Mouse (Mus musculus) G1E (cell line): Measurements from ENCODE around the gene Thoc2. TPM values are rescaled to one million over a fixed set of nuclear protein-coding genes. Genes with fewer than 3 reads are reported as not detected.

Source experiments
- ATAC-seq: 2 replicates; pipeline ENCODE4 v1.8.0; 2016; ENCODE audit warnings: mild to moderate bottlenecking; ENCODE audit not compliant: insufficient number of reproducible peaks, poor library complexity, low FRiP score, severe bottlenecking; ENCODE audit errors: extremely low read depth
- DNase-seq: peaks from one replicate; pipeline ENCODE4 v3.0.0; 2012; ENCODE audit warnings: low spot score
- H3K27me3 ChIP-seq: 2 replicates; pipeline ENCODE4 v1.6.1; 2012; ENCODE audit warnings: mild to moderate bottlenecking, low read length, inconsistent platforms; ENCODE audit not compliant: insufficient read depth
- H3K36me3 ChIP-seq: replicated peaks from 2 replicates; pipeline ENCODE3; 2012; ENCODE audit warnings: mild to moderate bottlenecking, inconsistent platforms
- H3K4me1 ChIP-seq: 2 replicates; pipeline ENCODE4 v1.6.1; 2012; ENCODE audit warnings: low read depth, low read length, inconsistent platforms, mixed read lengths; ENCODE audit not compliant: insufficient read depth
- H3K4me3 ChIP-seq: 2 replicates; pipeline ENCODE4 v1.5.1; 2012; ENCODE audit warnings: low read depth, mild to moderate bottlenecking, inconsistent platforms, low read length, moderate library complexity, mixed read lengths
- H3K9me3 ChIP-seq: replicated peaks from 2 replicates; pipeline ENCODE4 v1.6.1; 2012; ENCODE audit warnings: inconsistent platforms
- CTCF ChIP-seq: IDR thresholded peaks from 2 replicates; pipeline ENCODE4 v1.5.1; 2012; ENCODE audit warnings: low read depth, low read length, inconsistent platforms, mixed read lengths
- GATA1 ChIP-seq: IDR thresholded peaks from 2 replicates; pipeline ENCODE4 v1.6.1; 2012; ENCODE audit warnings: borderline replicate concordance, low read length, inconsistent platforms, mixed read lengths
- GATA2 ChIP-seq: IDR thresholded peaks from 2 replicates; pipeline ENCODE4 v1.6.1; 2012; ENCODE audit warnings: low read depth, low read length, inconsistent platforms, borderline replicate concordance
- POLR2AphosphoS5 ChIP-seq: IDR thresholded peaks from 2 replicates; pipeline ENCODE4 v1.6.1; 2012; ENCODE audit warnings: low read depth, low read length, inconsistent platforms; ENCODE audit not compliant: insufficient replicate concordance
- TAL1 ChIP-seq: conservative IDR thresholded peaks from 2 replicates; pipeline ENCODE4 v1.6.1; 2012; ENCODE audit warnings: low read depth, low read length, inconsistent platforms, mixed read lengths
- polyA plus RNA-seq: library from polyadenylated mRNA; stranded (reverse); fragments of >175 nt; gene quantifications from 2 replicates; pipeline ENCODE4 v1.2.3, GENCODE M21; 2012
- total RNA-seq, 2 experiments: library from RNA; stranded (forward) in 1 of 2; stranded (reverse) in 1 of 2; fragments of 200-1000 nt in 1 of 2; fragments of >200 nt in 1 of 2; fragmentation: Nextera tagmentation in 1 of 2; gene quantifications; 2 replicates each; pipeline ENCODE4 v1.2.3; 2014 to 2017

Thoc2 gene
- total and polyA plus RNA-seq, 3 experiments: 9.3 to 255 (median 136) TPM

DNA sequence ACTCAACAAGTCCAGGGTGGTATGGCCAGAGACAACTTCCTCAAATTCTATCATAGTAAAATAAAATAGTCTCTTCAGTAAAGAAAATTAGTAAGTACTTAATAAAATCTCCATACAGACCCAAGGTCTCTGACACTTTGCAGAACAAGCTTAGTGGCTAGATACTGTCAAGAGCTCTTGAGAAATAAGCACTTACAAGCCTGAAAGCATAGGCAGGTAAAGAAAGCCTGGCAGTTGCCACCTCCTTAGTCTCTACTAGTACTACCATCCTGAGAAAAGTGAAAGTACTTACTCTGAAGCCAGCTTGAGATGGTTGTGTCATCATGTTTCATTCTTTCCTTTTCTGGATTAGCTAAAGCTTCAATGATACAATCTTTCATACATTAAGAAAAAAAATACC, 82.7 kb downstream of the Thoc2 start:
- no peak for DNase-seq
- no peaks in the 10 kb centered on the region for H3K4me1 ChIP-seq
- TF ChIP-seq CTCF (no peak), GATA1 (no peak), TAL1 (no peak), POLR2AphosphoS5 (no peak), GATA2 (no peak)
- no peak overlapping the region for H3K4me3 ChIP-seq
- no peak for ATAC-seq
- H3K27me3 ChIP-seq: no peaks in the 10 kb centered on the region
- no peaks in the 10 kb centered on the region for H3K9me3 ChIP-seq
- peaks cover 28% of the 10 kb centered on the region for H3K36me3 ChIP-seq

DNA sequence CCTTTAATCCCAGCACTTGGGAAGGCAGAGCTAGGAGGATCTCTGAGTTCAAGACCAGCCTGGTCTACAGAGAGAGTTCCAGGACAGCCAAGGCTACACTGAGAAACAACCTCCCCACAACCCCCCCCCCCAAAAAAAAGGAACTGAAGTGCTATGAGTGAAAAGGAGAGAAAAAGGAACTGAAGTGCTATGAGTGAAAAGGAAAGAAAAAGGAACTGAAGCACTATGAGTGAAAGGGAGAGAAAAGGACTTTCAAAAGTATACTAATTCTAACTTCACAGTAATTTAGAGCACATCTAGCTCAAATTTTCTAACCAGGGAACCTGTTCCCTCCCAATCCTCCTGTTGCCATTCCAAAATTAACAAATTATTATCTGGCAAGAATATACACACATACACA, 114.9 kb downstream of the Thoc2 start:
- ATAC-seq: no peak

DNA sequence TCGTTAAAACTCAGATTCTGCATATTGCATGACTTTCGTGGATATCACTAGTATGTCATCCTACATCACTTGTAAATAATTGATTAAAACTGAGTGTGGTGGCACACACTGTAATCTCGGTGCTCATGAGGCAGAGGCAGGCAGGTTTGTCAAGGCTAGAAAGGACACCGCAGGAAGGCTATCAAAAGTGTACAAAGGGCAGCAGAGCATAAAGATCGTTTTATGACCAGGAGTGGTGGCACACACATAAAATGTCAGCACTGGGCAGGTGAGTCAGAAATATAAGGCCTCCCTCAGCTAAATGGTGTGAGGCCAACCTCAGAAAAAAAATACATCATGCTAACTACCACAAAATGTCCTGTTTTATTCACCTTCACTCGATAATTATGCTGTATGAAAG, 127.2 kb downstream of the Thoc2 start:
- Histone ChIP-seq H3K4me1 (no peaks in the 10 kb centered on the region), H3K36me3 (peaks cover 15% of the 10 kb centered on the region), H3K9me3 (no peaks in the 10 kb centered on the region), H3K27me3 (no peaks in the 10 kb centered on the region), H3K4me3 (no peak overlapping the region)
- TF ChIP-seq POLR2AphosphoS5: no peak
- no peak for TF ChIP-seq GATA1
- TF ChIP-seq GATA2: no peak
- TF ChIP-seq CTCF: no peak
- TF ChIP-seq TAL1: no peak
- ATAC-seq: no peak
- DNase-seq: no peak

More for the DNA sequence above, 114.9 kb downstream of the Thoc2 start:
- H3K9me3 ChIP-seq: no peaks in the 10 kb centered on the region
- no peak for DNase-seq
- H3K27me3 ChIP-seq: no peaks in the 10 kb centered on the region
- H3K4me3 ChIP-seq: no peak overlapping the region
- no peak for TF ChIP-seq TAL1
- H3K4me1 ChIP-seq: no peaks in the 10 kb centered on the region
- peaks cover 13% of the 10 kb centered on the region for H3K36me3 ChIP-seq

Other genes starting within 250 kb of the Thoc2 start
- 65.0 and 70.0 TPM in 2 replicates for gene Xiap, start 139.0 kb upstream of the Thoc2 start, total RNA-seq (2014; fragmentation: Nextera tagmentation)
- gene Xiap, start 139.0 kb upstream of the Thoc2 start, total RNA-seq (2017): 36.2 and 46.9 TPM in 2 replicates
- gene Xiap, start 139.0 kb upstream of the Thoc2 start, polyA plus RNA-seq: 66.9 and 72.5 TPM in 2 replicates
- 284 and 296 TPM in 2 replicates for gene Stag2, start 228.6 kb upstream of the Thoc2 start, total RNA-seq (2014; fragmentation: Nextera tagmentation)
- 600 and 667 TPM in 2 replicates for gene Stag2, start 228.6 kb upstream of the Thoc2 start, total RNA-seq (2017)
- 10.3 and 14.1 TPM in 2 replicates for gene Stag2, start 228.6 kb upstream of the Thoc2 start, polyA plus RNA-seq